Mouse (Mus musculus) stomach, postnatal 0 days (tissue): ENCODE data around the gene Raly.

Experiments
- CTCF ChIP-seq: IDR thresholded peaks from 2 replicates; pipeline ENCODE4 v1.5.1; 2016; ENCODE audit warnings: antibody characterized with exemption, low read depth, mild to moderate bottlenecking, moderate library complexity
- EP300 ChIP-seq: optimal IDR thresholded peaks from 2 replicates; pipeline ENCODE3; 2016; ENCODE audit warnings: antibody characterized with exemption

GRCm38 (mm10) chr2:154763226-154763625 is 27.7 kb upstream of the Raly start:
- TF ChIP-seq CTCF (no peak), EP300 (no peak)
